1 mouse cellular context compared by ENCODE assay signal in the genomic region with DNA sequence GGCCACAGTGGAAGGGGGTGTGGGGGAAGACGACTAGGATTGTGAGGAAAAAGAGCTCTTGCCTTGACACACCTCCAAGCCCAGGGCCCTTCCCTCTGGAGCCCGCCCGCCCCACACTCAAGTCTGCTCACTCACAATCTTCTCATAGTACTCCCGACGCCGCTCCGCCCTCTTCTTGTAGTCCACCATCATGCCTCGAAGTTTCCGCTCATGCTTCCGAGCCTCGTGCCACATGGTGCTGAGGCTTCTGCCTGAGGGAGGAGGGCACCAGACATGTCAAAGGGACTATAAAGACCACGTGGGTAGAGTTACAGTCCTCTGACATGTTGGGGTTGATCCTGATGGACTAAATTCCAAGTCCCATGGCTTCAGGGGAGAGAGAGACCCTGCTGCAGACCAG.
TF ChIP-seq lines count a peak whose summit lies in the region.

No protein-coding gene starts in this region.

TF ChIP-seq in MEL, 35 proteins besides CTCF, POLR2A, EP300 and RAD21 (continued from another document):
- no peak for TF ChIP-seq TCF12 (IDR thresholded peaks at IDR 0.05; ENCODE audit: low read depth, low read length)
- TF ChIP-seq KAT2A (conservative IDR thresholded peaks at IDR 0.05; ENCODE audit: low read depth, low read length) = no peak
- no peak for TF ChIP-seq ZC3H11A (IDR thresholded peaks at IDR 0.05; ENCODE audit: low read depth, low read length)
- TF ChIP-seq MYC (IDR thresholded peaks at IDR 0.05; ENCODE audit: low read depth, low read length) = no peak
- no peak for TF ChIP-seq POLR2AphosphoS2 (IDR thresholded peaks at IDR 0.05; ENCODE audit: low read length)
- TF ChIP-seq MAX (IDR thresholded peaks at IDR 0.05; ENCODE audit: low read length) = no peak
- TF ChIP-seq USF2 (IDR thresholded peaks at IDR 0.05; ENCODE audit: borderline replicate concordance in 1 of 2, insufficient read depth in 1 of 2, low read depth in 1 of 2, low read length in 2 of 2) = no peak
- TF ChIP-seq RCOR1 (IDR thresholded peaks at IDR 0.05; ENCODE audit: low read depth, low read length) = no peak
- no peak for TF ChIP-seq HCFC1 (IDR thresholded peaks at IDR 0.05; ENCODE audit: low read depth, low read length)
- TF ChIP-seq ZMIZ1 (IDR thresholded peaks at IDR 0.05; ENCODE audit: low read depth, low read length) = no peak
